Comparison of ENCODE assay signal across 11 mouse cellular contexts in genomic region chr5:90338177-90339091, GRCm38 (mm10). TPM values are rescaled to one million over a fixed set of nuclear protein-coding genes. Genes with fewer than 3 reads are reported as not detected.
DNase-seq lines count a peak whose midpoint lies in the region; ATAC-seq lines count a peak whose summit lies in the region.
"Had no signal": no experiment of that assay in that cellular context is flagged by ENCODE, and none has a peak within 500 bp of the region (broad histone marks: within the 10 kb centered on the region; RNA-seq: fewer than 3 reads in every experiment).

No protein-coding gene starts in this region.

- H3K36me3 ChIP-seq in kidney, embryonic 15.5 days: no peaks in the 10 kb centered on the region
- no peaks in the 10 kb centered on the region for H3K36me3 ChIP-seq in forebrain, embryonic 10.5 days (replicated peaks)
- H3K36me3 ChIP-seq in liver, embryonic 11.5 days (ENCODE audit: control insufficient read depth, insufficient read depth, low read length): no peaks in the 10 kb centered on the region
- no peaks in the 10 kb centered on the region for H3K36me3 ChIP-seq in neural tube, embryonic 12.5 days
- H3K36me3 ChIP-seq: heart, embryonic 15.5 days; limb, embryonic 12.5 days had no signal

- peaks cover 12% of the 10 kb centered on the region for H3K4me1 ChIP-seq in kidney, embryonic 15.5 days
- H3K4me1 ChIP-seq in forebrain, embryonic 10.5 days: peaks cover 36% of the 10 kb centered on the region
- H3K4me1 ChIP-seq in liver, embryonic 11.5 days (replicated peaks; ENCODE audit: control insufficient read depth, insufficient read depth, low read length): peaks cover 22% of the 10 kb centered on the region
- peaks cover 7% of the 10 kb centered on the region for H3K4me1 ChIP-seq in neural tube, embryonic 12.5 days

- no peak for DNase-seq in kidney, postnatal 4 days
- DNase-seq in forebrain, embryonic 10.5 days (ENCODE audit: extremely low spot score, low spot score): peak; percentile 17
- DNase-seq in liver, embryonic 11.5 days (ENCODE audit: low spot score): no peak
- no peak for DNase-seq in thymus, postnatal 25 days
- DNase-seq in layer of hippocampus, adult 9-11 months: no peak
- DNase-seq: thymus, postnatal 14 days had no signal

- H3K4me2 ChIP-seq in kidney, embryonic 15.5 days: no peak overlapping the region
- peak overlapping the region; percentile 41 for H3K4me2 ChIP-seq in liver, embryonic 11.5 days
- peak overlapping the region; percentile 43 for H3K4me2 ChIP-seq in neural tube, embryonic 12.5 days (replicated peaks)

- no peaks in the 10 kb centered on the region for H3K27me3 ChIP-seq in kidney, embryonic 15.5 days
- no peaks in the 10 kb centered on the region for H3K27me3 ChIP-seq in forebrain, embryonic 10.5 days (ENCODE audit: poor library complexity, severe bottlenecking)
- no peaks in the 10 kb centered on the region for H3K27me3 ChIP-seq in liver, embryonic 11.5 days (replicated peaks; ENCODE audit: control insufficient read depth, insufficient read depth, low read length)
- H3K27me3 ChIP-seq in neural tube, embryonic 12.5 days (replicated peaks): no peaks in the 10 kb centered on the region
- H3K27me3 ChIP-seq: heart, embryonic 15.5 days; limb, embryonic 12.5 days had no signal

- no peak overlapping the region for H3K4me3 ChIP-seq in kidney, embryonic 15.5 days (replicated peaks)
- H3K4me3 ChIP-seq in forebrain, embryonic 10.5 days: peak overlapping the region; percentile 35; the same call in 1 of the 2 replicates
- H3K4me3 ChIP-seq in liver, embryonic 11.5 days (ENCODE audit: low read depth, low read length): no peak overlapping the region
- H3K4me3 ChIP-seq in neural tube, embryonic 12.5 days: no peak overlapping the region
- H3K4me3 ChIP-seq: limb, embryonic 12.5 days had no signal

- peak; percentile 49; the same call in 1 of the 2 replicates for ATAC-seq in kidney, embryonic 15.5 days (replicated peaks; ENCODE audit: low FRiP score)
- peak; percentile 16; the same call in 1 of the 2 replicates for ATAC-seq in liver, embryonic 11.5 days (replicated peaks; ENCODE audit: low FRiP score)
- ATAC-seq in neural tube, embryonic 12.5 days (ENCODE audit: low FRiP score, low read depth): peak; percentile 48; the same call in 1 of the 2 replicates
- no peak for ATAC-seq in erythroblast, adult 5-6 weeks (replicated peaks; ENCODE audit: low FRiP score, poor library complexity, severe bottlenecking)

- H3K9me3 ChIP-seq in kidney, embryonic 15.5 days (replicated peaks): no peaks in the 10 kb centered on the region
- no peaks in the 10 kb centered on the region for H3K9me3 ChIP-seq in forebrain, embryonic 10.5 days
- H3K9me3 ChIP-seq in liver, embryonic 11.5 days (ENCODE audit: control insufficient read depth, low read length): no peaks in the 10 kb centered on the region
- no peaks in the 10 kb centered on the region for H3K9me3 ChIP-seq in neural tube, embryonic 12.5 days
- H3K9me3 ChIP-seq: heart, embryonic 15.5 days; limb, embryonic 12.5 days had no signal

- H3K27ac ChIP-seq in kidney, embryonic 15.5 days: peak overlapping the region; percentile 24; the same call in 1 of the 2 replicates
- H3K27ac ChIP-seq in forebrain, embryonic 10.5 days: no peak overlapping the region
- H3K27ac ChIP-seq in liver, embryonic 11.5 days (ENCODE audit: low read depth, low read length): no peak overlapping the region
- H3K27ac ChIP-seq in neural tube, embryonic 12.5 days: no peak overlapping the region
- H3K27ac ChIP-seq: limb, embryonic 12.5 days had no signal

- no peak overlapping the region for H3K9ac ChIP-seq in kidney, embryonic 15.5 days
- no peak overlapping the region for H3K9ac ChIP-seq in liver, embryonic 11.5 days (ENCODE audit: low read depth, low read length)
- H3K9ac ChIP-seq in neural tube, embryonic 12.5 days: no peak overlapping the region
- H3K9ac ChIP-seq: heart, embryonic 15.5 days; limb, embryonic 12.5 days had no signal

- 74% methylated on average over 7 of the region's 7 CpGs for WGBS in kidney, embryonic 15.5 days
- WGBS in forebrain, embryonic 10.5 days: 51% methylated on average over 7 of the region's 7 CpGs
- 67% methylated on average over 7 of the region's 7 CpGs for WGBS in liver, embryonic 11.5 days
- 30% methylated on average over 7 of the region's 7 CpGs for WGBS in neural tube, embryonic 12.5 days

RNA-seq across cellular contexts. Expression of gene Ankrd17, which starts 27.9 kb away (rescaled TPM):
- polyA plus RNA-seq in kidney, embryonic 15.5 days (2015; fragmentation: Nextera tagmentation; extraction: Ambion mirVana): 25.3 and 26.3 TPM in 2 replicates
- 22.0 and 24.0 TPM in 2 replicates for polyA plus RNA-seq in forebrain, embryonic 10.5 days (2016; fragmentation: Nextera tagmentation; extraction: Ambion mirVana)
- polyA plus RNA-seq in liver, embryonic 11.5 days (2014; fragmentation: Nextera tagmentation; extraction: Ambion mirVana): 25.2 and 32.2 TPM in 2 replicates
- 29.7 and 30.5 TPM in 2 replicates for polyA plus RNA-seq in neural tube, embryonic 12.5 days (2016; fragmentation: Nextera tagmentation; extraction: Ambion mirVana)
- total RNA-seq in erythroblast, adult 5-6 weeks (2015; ENCODE audit: low replicate concordance): 43.3 and 46.3 TPM in 2 replicates
- 75.2 and 99.7 TPM in 2 replicates for total RNA-seq in erythroblast, adult 5-6 weeks (2017; ENCODE audit: low replicate concordance)

RNA-seq across cellular contexts. Expression of gene Gm9958, which starts 28.6 kb away (rescaled TPM):
- polyA plus RNA-seq in kidney, embryonic 15.5 days (2015; fragmentation: Nextera tagmentation; extraction: Ambion mirVana): 6.3 and 7.0 TPM in 2 replicates
- polyA plus RNA-seq in forebrain, embryonic 10.5 days (2016; fragmentation: Nextera tagmentation; extraction: Ambion mirVana): 6.2 and 8.8 TPM in 2 replicates
- polyA plus RNA-seq in liver, embryonic 11.5 days (2014; fragmentation: Nextera tagmentation; extraction: Ambion mirVana): 3.8 and 4.1 TPM in 2 replicates
- polyA plus RNA-seq in neural tube, embryonic 12.5 days (2016; fragmentation: Nextera tagmentation; extraction: Ambion mirVana): 6.4 and 6.5 TPM in 2 replicates
- 6.0 TPM in 1 of 2 replicates, not detected in the other for total RNA-seq in erythroblast, adult 5-6 weeks (2015; ENCODE audit: low replicate concordance)
- total RNA-seq in erythroblast, adult 5-6 weeks (2017; ENCODE audit: low replicate concordance): not detected in 2 replicates
